Mouse (Mus musculus) heart, adult 8-10 months (tissue): ENCODE measurements at regions not wholly inside any gene's neighbourhood (a gene's known extent, or its start where the extent isn't known, plus 50 kb on each side); places are given as distances from the start of the nearest gene placed in this dataset.
A peak's percentile ranks its signal among the peaks of the same experiment; 100 is the strongest.

Experiments used
- DNase-seq: peaks from one replicate; pipeline ENCODE4 v3.0.0; 2022; ENCODE audit warnings: low spot score

- no peak for DNase-seq
These were observed 55.8 kb downstream of the Mid1ip1 start for GRCm38 (mm10) chrX:10770575-10770974.

- DNase-seq = no peak
These were observed 61.1 kb downstream of the Mid1ip1 start for GRCm38 (mm10) chrX:10775714-10776515.

GRCm38 (mm10) chrX:10776516-10776818, 61.7 kb downstream of the Mid1ip1 start:
- DNase-seq = no peak

GRCm38 (mm10) chrX:10778014-10778413, 63.2 kb downstream of the Mid1ip1 start:
- DNase-seq = no peak

GRCm38 (mm10) chrX:10786359-10786758, 71.5 kb downstream of the Mid1ip1 start:
- no peak for DNase-seq

GRCm38 (mm10) chrX:10787057-10787456, 72.2 kb downstream of the Mid1ip1 start:
- DNase-seq = no peak

GRCm38 (mm10) chrX:10820313-10820920, 105.6 kb downstream of the Mid1ip1 start:
- peak; percentile 44 for DNase-seq

- no peak for DNase-seq
These were observed 118.9 kb downstream of the Mid1ip1 start for GRCm38 (mm10) chrX:10833681-10834080.

- peak; percentile 20 for DNase-seq
These were observed 142.3 kb downstream of the Mid1ip1 start for GRCm38 (mm10) chrX:10857089-10857488.

- no peak for DNase-seq
These were observed 142.9 kb downstream of the Mid1ip1 start for GRCm38 (mm10) chrX:10857668-10858067.

- DNase-seq = peak; percentile 27
These were observed 156.8 kb downstream of the Mid1ip1 start for GRCm38 (mm10) chrX:10871613-10872012.

- no peak for DNase-seq
These were observed 163.0 kb downstream of the Mid1ip1 start for GRCm38 (mm10) chrX:10877856-10878255.

- DNase-seq = peak; percentile 35
These were observed 164.1 kb downstream of the Mid1ip1 start for GRCm38 (mm10) chrX:10878922-10879321.

GRCm38 (mm10) chrX:10883729-10884464, 169.1 kb downstream of the Mid1ip1 start:
- no peak for DNase-seq

GRCm38 (mm10) chrX:10892815-10893214, 178.0 kb downstream of the Mid1ip1 start:
- DNase-seq = no peak

GRCm38 (mm10) chrX:10896193-10896955, 181.6 kb downstream of the Mid1ip1 start:
- no peak for DNase-seq

- DNase-seq = no peak
These were observed 187.9 kb downstream of the Mid1ip1 start for GRCm38 (mm10) chrX:10902686-10903085.

GRCm38 (mm10) chrX:10904072-10904471, 189.3 kb downstream of the Mid1ip1 start:
- DNase-seq = peak; percentile 48

GRCm38 (mm10) chrX:10904889-10905288, 190.1 kb downstream of the Mid1ip1 start:
- DNase-seq = no peak

GRCm38 (mm10) chrX:10911127-10912061, 196.6 kb downstream of the Mid1ip1 start:
- DNase-seq = no peak
